Mouse (Mus musculus) liver, embryonic 12.5 days (tissue): ENCODE results near the gene Acat3. TPM values are rescaled to one million over a fixed set of nuclear protein-coding genes. Genes with fewer than 3 reads are reported as not detected.
A peak's percentile ranks its signal among the peaks of the same experiment; 100 is the strongest.
"Not testable (repeated sequence)": the region's sequence is repeated elsewhere in the genome, so short reads cannot be mapped to it uniquely, and the experiment has no call there.

ENCODE experiments used
- ATAC-seq: fragments of 200-750 bp; cut with Nextera tagmentation; 2 replicates; pipeline ENCODE4 v1.8.0; 2017; ENCODE audit warnings: moderate number of reproducible peaks, mild to moderate bottlenecking, moderate library complexity
- H3K27ac ChIP-seq: fragments of 300-500 bp; sonication (generic); 2 replicates; pipeline ENCODE4 v1.5.1; 2016; ENCODE audit warnings: mild to moderate bottlenecking
- H3K27me3 ChIP-seq: fragments of 300-500 bp; sonication (generic); replicated peaks from 2 replicates; pipeline ENCODE4 v1.6.1; 2016; ENCODE audit warnings: mild to moderate bottlenecking, moderate library complexity
- H3K36me3 ChIP-seq: fragments of 300-500 bp; sonication (generic); 2 replicates; pipeline ENCODE4 v1.6.1; 2016; ENCODE audit warnings: mild to moderate bottlenecking, moderate library complexity
- H3K4me1 ChIP-seq: fragments of 300-500 bp; sonication (generic); 2 replicates; pipeline ENCODE4 v1.6.1; 2016
- H3K4me2 ChIP-seq: fragments of 300-500 bp; sonication (generic); 2 replicates; pipeline ENCODE4 v1.6.1; 2016; ENCODE audit warnings: mild to moderate bottlenecking, moderate library complexity
- H3K4me3 ChIP-seq: fragments of 300-500 bp; sonication (generic); 2 replicates; pipeline ENCODE4 v1.5.1; 2016; ENCODE audit warnings: mild to moderate bottlenecking, moderate library complexity
- H3K9ac ChIP-seq: fragments of 300-500 bp; sonication (generic); 2 replicates; pipeline ENCODE4 v1.6.1; 2016; ENCODE audit warnings: mild to moderate bottlenecking, moderate library complexity
- H3K9me3 ChIP-seq: fragments of 300-500 bp; sonication (generic); replicated peaks from 2 replicates; pipeline ENCODE4 v1.6.1; 2016; ENCODE audit warnings: mild to moderate bottlenecking, moderate library complexity
- WGBS: fragments of 180-500 bp; shearing (Covaris S2); methylation state at CpG from one replicate; pipeline ENCODE4 v1.1.7; 2016; ENCODE audit not compliant: insufficient replicate concordance; 5-methylcytosine and 5-hydroxymethylcytosine counted together
- polyA plus RNA-seq: library from polyadenylated mRNA; unstranded; fragments of >200 nt; fragmentation: Nextera tagmentation; extraction: Ambion mirVana; gene quantifications from 2 replicates; pipeline ENCODE4 v1.2.1, GENCODE M21; 2016

Acat3 gene
- 1.2 and 1.4 TPM in 2 replicates for polyA plus RNA-seq

- WGBS: 14% methylated on average over 27 of the region's 27 CpGs
- peak within 1 kb of the TSS; percentile 52 for H3K4me2 ChIP-seq
- H3K36me3 ChIP-seq: peaks cover 31% of the 10 kb centered on the region
- H3K9me3 ChIP-seq: no peaks in the 10 kb centered on the region
- H3K27ac ChIP-seq: peak within 1 kb of the TSS; percentile 39; the same call in 1 of the 2 replicates
- H3K4me1 ChIP-seq: peaks cover 23% of the 10 kb centered on the region
- no peaks in the 10 kb centered on the region for H3K27me3 ChIP-seq
- 0 out of 2 replicates have a peak within 1 kb of the TSS, but pooled peaks have one; percentile 4 for H3K9ac ChIP-seq
- H3K4me3 ChIP-seq: peak within 1 kb of the TSS; percentile 33
- peak; percentile 76 for ATAC-seq
Observed at GRCm38 (mm10) chr17:12940151-12940805, at the start of gene Acat3. Gene Acat3 (minus strand): TSS chr17:12940600.

GRCm38 (mm10) chr17:12988096-12988495, 47.7 kb upstream of the Acat3 start:
- not testable (repeated sequence) for H3K4me3 ChIP-seq, H3K4me2 ChIP-seq, H3K9me3 ChIP-seq, H3K9ac ChIP-seq, ATAC-seq, H3K27ac ChIP-seq, H3K27me3 ChIP-seq
- H3K4me1 ChIP-seq: peaks cover 36% of the 10 kb centered on the region
- 80% methylated on average over 8 of the region's 8 CpGs for WGBS
- H3K36me3 ChIP-seq: peaks cover 57% of the 10 kb centered on the region

- H3K4me2 ChIP-seq: no peak overlapping the region
- no peak for ATAC-seq
- peaks cover 21% of the 10 kb centered on the region for H3K4me1 ChIP-seq
- H3K9ac ChIP-seq: no peak overlapping the region
- no peaks in the 10 kb centered on the region for H3K9me3 ChIP-seq
- WGBS: 43% methylated on average over 2 of the region's 2 CpGs
- no peak overlapping the region for H3K4me3 ChIP-seq
- no peak overlapping the region for H3K27ac ChIP-seq
- peaks cover 92% of the 10 kb centered on the region for H3K36me3 ChIP-seq
- no peaks in the 10 kb centered on the region for H3K27me3 ChIP-seq
Observed at GRCm38 (mm10) chr17:12983988-12984387, 43.6 kb upstream of the Acat3 start.

- H3K4me3 ChIP-seq: no peak overlapping the region
- ATAC-seq: no peak
- H3K36me3 ChIP-seq: peaks cover 86% of the 10 kb centered on the region
- H3K9ac ChIP-seq: no peak overlapping the region
- no peak overlapping the region for H3K4me2 ChIP-seq
- no peaks in the 10 kb centered on the region for H3K4me1 ChIP-seq
- no peak overlapping the region for H3K27ac ChIP-seq
- H3K27me3 ChIP-seq: no peaks in the 10 kb centered on the region
- 97% methylated on average over 1 of the region's 1 CpGs for WGBS
- H3K9me3 ChIP-seq: no peaks in the 10 kb centered on the region
Observed at GRCm38 (mm10) chr17:12978546-12978945, 38.1 kb upstream of the Acat3 start.

GRCm38 (mm10) chr17:12973851-12974250, 33.5 kb upstream of the Acat3 start:
- H3K4me2 ChIP-seq: no peak overlapping the region
- no peaks in the 10 kb centered on the region for H3K27me3 ChIP-seq
- no peak for ATAC-seq
- H3K9ac ChIP-seq: no peak overlapping the region
- H3K27ac ChIP-seq: no peak overlapping the region
- H3K4me1 ChIP-seq: no peaks in the 10 kb centered on the region
- peaks cover 80% of the 10 kb centered on the region for H3K36me3 ChIP-seq
- 80% methylated on average over 2 of the region's 2 CpGs for whole genome bisulfite sequencing
- no peaks in the 10 kb centered on the region for H3K9me3 ChIP-seq
- H3K4me3 ChIP-seq: no peak overlapping the region

GRCm38 (mm10) chr17:12967173-12967572, 26.8 kb upstream of the Acat3 start:
- Histone ChIP-seq H3K27ac (no peak overlapping the region), H3K9ac (no peak overlapping the region), H3K4me2 (no peak overlapping the region), H3K4me1 (0 out of 2 replicates have a peak, but pooled peaks cover under 1% of the 10 kb centered on the region), H3K4me3 (no peak overlapping the region), H3K9me3 (no peaks in the 10 kb centered on the region), H3K27me3 (no peaks in the 10 kb centered on the region), H3K36me3 (peaks cover 57% of the 10 kb centered on the region)
- 98% methylated on average over 2 of the region's 2 CpGs for WGBS
- no peak for ATAC-seq

- no peak overlapping the region for H3K4me2 ChIP-seq
- 65% methylated on average over 3 of the region's 3 CpGs for WGBS
Observed at GRCm38 (mm10) chr17:12963476-12963875, 23.1 kb upstream of the Acat3 start.

GRCm38 (mm10) chr17:12960331-12960873, 20.0 kb upstream of the Acat3 start, which contains the start of gene Acat2:
Gene Acat2 (minus strand): TSS chr17:12960747.
- H3K9me3 ChIP-seq: no peaks in the 10 kb centered on the region
- peak within 1 kb of the TSS; percentile 83 for H3K4me2 ChIP-seq
- peak within 1 kb of the TSS; percentile 87 for H3K27ac ChIP-seq
- WGBS: under 1% methylated on average over 41 of the region's 42 CpGs
- peak within 1 kb of the TSS; percentile 75 for H3K4me3 ChIP-seq
- H3K36me3 ChIP-seq: peaks cover 25% of the 10 kb centered on the region
- H3K4me1 ChIP-seq: peaks cover 21% of the 10 kb centered on the region
- peak within 1 kb of the TSS; percentile 76 for H3K9ac ChIP-seq
- peak; percentile 98 for ATAC-seq
- no peaks in the 10 kb centered on the region for H3K27me3 ChIP-seq

More at GRCm38 (mm10) chr17:12963476-12963875, 23.1 kb upstream of the Acat3 start:
- ATAC-seq: no peak
- H3K36me3 ChIP-seq: peaks cover 30% of the 10 kb centered on the region
- no peaks in the 10 kb centered on the region for H3K9me3 ChIP-seq
- no peaks in the 10 kb centered on the region for H3K27me3 ChIP-seq
- peaks cover 21% of the 10 kb centered on the region for H3K4me1 ChIP-seq
- H3K9ac ChIP-seq: no peak overlapping the region
- no peak overlapping the region for H3K4me3 ChIP-seq
- no peak overlapping the region for H3K27ac ChIP-seq

GRCm38 (mm10) chr17:12959377-12959776, 19.0 kb upstream of the Acat3 start:
- ATAC-seq, H3K27me3 ChIP-seq, H3K9me3 ChIP-seq, H3K27ac ChIP-seq: not testable (repeated sequence)
- 51% methylated on average over 2 of the region's 2 CpGs for whole genome bisulfite sequencing
- Histone ChIP-seq H3K9ac (0 out of 2 replicates have a peak overlapping the region, but pooled peaks have one; percentile 31), H3K4me2 (peak overlapping the region; percentile 56), H3K4me3 (peak overlapping the region; percentile 26; the same call in 1 of the 2 replicates), H3K4me1 (peaks cover 21% of the 10 kb centered on the region), H3K36me3 (peaks cover 25% of the 10 kb centered on the region)

GRCm38 (mm10) chr17:12956664-12957063, 16.3 kb upstream of the Acat3 start:
- H3K4me3 ChIP-seq: no peak overlapping the region

GRCm38 (mm10) chr17:12949669-12950068, 9.3 kb upstream of the Acat3 start:
- Histone ChIP-seq H3K4me2 (no peak overlapping the region), H3K9ac (no peak overlapping the region), H3K27ac (no peak overlapping the region), H3K4me1 (no peaks in the 10 kb centered on the region), H3K27me3 (no peaks in the 10 kb centered on the region), H3K36me3 (peaks cover 75% of the 10 kb centered on the region), H3K4me3 (no peak overlapping the region), H3K9me3 (no peaks in the 10 kb centered on the region)
- WGBS: 90% methylated on average over 5 of the region's 5 CpGs
- ATAC-seq: no peak

More at GRCm38 (mm10) chr17:12956664-12957063, 16.3 kb upstream of the Acat3 start:
- WGBS: 87% methylated on average over 8 of the region's 8 CpGs
- no peak for ATAC-seq
- Histone ChIP-seq H3K9ac (no peak overlapping the region), H3K27ac (no peak overlapping the region), H3K27me3 (no peaks in the 10 kb centered on the region), H3K36me3 (peaks cover 45% of the 10 kb centered on the region), H3K9me3 (no peaks in the 10 kb centered on the region), H3K4me1 (peaks cover 15% of the 10 kb centered on the region), H3K4me2 (no peak overlapping the region)

GRCm38 (mm10) chr17:12942459-12943162, 2.2 kb upstream of the Acat3 start:
- Histone ChIP-seq H3K27me3 (no peaks in the 10 kb centered on the region), H3K27ac (no peak overlapping the region), H3K4me1 (peaks cover 23% of the 10 kb centered on the region), H3K9me3 (no peaks in the 10 kb centered on the region), H3K9ac (no peak overlapping the region), H3K4me2 (no peak overlapping the region), H3K4me3 (no peak overlapping the region), H3K36me3 (peaks cover 49% of the 10 kb centered on the region)
- ATAC-seq: no peak
- WGBS: 87% methylated on average over 6 of the region's 6 CpGs
